Mouse (Mus musculus): ENCODE data around the gene Slc16a3.

Gene Slc16a3

GRCm38 (mm10) chr11:120948861-120949851 lies 876 bp downstream of the Slc16a3 start:
- no peak for DNase-seq (ENCODE audit: low spot score in 2 of 2)

GRCm38 (mm10) chr11:120949863-120950262 lies 1.6 kb downstream of the Slc16a3 start:
- no peak for DNase-seq (ENCODE audit: low spot score in 2 of 2)

DNA sequence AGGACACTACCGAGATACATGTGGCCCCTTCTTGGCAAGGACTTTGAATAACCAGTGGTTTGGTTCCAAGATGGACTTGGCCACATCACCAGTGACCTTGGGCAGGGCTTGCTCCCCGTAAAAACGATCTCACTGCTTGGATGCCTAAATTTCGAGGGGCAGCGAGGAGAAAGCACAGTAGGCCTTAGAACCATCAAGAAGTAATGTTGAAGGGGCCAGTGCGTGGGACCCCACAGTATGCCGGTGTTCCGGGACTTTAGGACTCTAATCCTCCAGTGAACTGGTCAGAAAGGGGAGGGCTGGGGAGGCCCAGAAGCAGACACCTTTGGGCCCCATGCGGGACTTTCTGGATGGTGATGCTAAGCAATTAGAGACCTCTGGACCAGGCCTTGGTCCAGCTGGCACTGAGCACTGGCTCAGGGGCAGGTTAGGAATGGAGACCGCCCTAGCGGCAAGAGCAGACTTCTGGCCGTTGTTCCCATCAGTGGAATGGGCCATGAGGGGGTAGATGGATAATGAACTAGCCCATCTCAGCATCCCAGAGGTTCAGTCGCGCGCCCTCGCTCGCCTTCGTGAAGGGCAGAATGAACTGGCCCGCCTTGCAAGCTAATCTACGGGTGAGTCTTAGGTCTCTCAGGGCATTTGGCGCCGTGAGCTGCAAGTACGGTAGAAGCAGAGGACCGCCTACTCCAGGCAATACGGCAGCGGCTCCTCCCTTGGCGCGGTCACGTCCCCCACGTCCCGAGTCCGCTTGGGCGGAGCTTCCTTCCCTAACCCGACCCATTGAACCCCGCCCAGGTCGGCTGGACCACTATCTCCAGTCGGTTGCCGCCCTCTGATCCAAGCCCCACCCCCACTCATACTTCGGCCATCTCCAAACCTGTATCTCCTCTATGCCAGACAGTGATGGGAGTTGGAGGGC lies 2.3 kb downstream of the Slc16a3 start:
- peak; percentile 68 to 84 for DNase-seq (ENCODE audit: low spot score in 2 of 2)

DNA sequence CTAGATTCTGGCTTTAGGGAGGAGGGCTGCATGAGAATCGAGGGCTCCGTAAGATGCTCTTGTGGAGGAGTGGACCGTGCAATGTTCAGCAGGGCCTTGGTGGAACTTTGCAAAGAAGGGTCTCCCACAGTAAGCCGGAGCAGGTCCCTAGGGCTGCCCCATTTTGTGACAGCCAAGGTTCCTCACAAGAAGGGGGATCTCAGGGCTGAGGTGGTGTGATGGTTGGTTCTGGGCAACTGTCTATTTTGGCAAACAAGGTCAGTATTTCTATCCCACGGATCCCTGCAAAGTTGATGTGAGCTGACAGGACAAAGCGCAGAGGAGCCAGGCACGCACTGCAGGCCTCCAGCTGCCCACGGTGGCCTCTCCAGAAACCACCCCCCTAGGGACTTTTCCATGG lies 3.0 kb downstream of the Slc16a3 start:
- DNase-seq (ENCODE audit: low spot score in 2 of 2) = no peak

GRCm38 (mm10) chr11:120951731-120952730 lies 3.8 kb downstream of the Slc16a3 start:
- DNase-seq (ENCODE audit: low spot score in 2 of 2) = no peak

DNA sequence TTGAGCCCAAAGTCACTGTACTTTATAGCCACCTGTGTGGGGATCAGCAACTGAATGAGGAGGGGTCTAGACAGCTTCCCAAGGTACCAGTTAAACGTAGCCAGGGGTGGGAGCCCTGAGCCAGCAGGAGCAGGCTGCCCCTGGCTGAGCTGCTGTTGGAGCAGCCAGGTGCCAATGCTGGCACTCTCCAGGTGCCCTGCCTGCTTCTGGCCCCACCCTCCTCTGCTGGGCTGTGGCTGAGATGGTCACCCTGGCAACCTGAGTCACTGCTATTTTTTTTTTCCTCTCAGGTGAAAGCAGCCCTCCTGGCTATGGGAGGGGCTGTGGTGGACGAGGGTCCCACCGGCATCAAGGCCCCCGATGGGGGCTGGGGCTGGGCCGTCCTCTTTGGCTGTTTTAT lies 6.7 kb downstream of the Slc16a3 start:
- DNase-seq (ENCODE audit: low spot score in 2 of 2) = no peak

GRCm38 (mm10) chr11:120955701-120956100 lies 7.4 kb downstream of the Slc16a3 start:
- DNase-seq (ENCODE audit: low spot score in 2 of 2) = no peak

DNA sequence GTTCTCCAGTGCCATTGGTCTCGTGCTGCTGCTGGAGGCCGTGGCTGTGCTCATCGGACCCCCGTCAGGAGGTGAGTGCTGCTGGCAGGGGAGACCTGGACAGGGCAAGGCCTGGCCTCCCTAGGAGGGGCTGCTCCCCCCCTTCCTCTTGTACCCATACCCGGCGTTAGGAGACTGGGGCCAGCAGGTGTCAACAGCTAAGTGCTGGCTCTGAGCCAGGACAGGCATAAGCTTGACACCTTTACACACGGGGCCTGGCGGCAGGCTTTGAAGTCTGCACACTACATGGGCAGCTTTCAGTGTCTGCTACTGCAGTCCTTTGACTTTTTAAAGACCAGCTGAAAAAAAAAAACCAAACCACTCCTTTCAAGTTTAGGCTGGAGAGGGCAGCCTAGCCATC lies 8.8 kb downstream of the Slc16a3 start:
- DNase-seq (ENCODE audit: low spot score in 2 of 2) = no peak

DNA sequence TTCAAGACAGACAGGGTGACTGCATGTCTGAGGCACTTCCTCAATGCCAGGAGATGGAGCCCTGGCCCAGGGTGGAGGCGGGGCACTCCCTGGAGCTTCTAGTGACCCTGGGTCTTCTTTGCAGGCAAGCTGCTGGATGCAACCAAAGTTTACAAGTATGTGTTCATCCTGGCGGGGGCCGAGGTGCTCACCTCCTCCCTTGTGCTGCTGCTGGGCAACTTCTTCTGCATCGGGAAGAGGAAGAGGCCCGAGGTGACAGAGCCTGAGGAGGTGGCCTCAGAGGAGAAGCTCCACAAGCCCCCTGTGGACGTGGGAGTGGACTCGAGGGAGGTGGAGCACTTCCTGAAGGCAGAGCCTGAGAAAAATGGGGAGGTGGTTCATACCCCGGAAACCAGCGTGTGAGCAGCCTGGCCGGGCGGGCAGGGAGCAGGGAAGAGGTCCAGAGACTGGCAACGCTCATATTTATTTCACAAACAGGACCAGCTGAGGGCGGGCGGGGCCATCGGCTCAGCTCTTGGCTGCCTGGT lies 9.5 kb downstream of the Slc16a3 start:
- peak in 1 of 2 experiments; percentile 35 for DNase-seq (ENCODE audit: low spot score in 2 of 2)

GRCm38 (mm10) chr11:120959066-120959465 lies 10.8 kb downstream of the Slc16a3 start:
- no peak for DNase-seq (ENCODE audit: low spot score in 2 of 2)

DNA sequence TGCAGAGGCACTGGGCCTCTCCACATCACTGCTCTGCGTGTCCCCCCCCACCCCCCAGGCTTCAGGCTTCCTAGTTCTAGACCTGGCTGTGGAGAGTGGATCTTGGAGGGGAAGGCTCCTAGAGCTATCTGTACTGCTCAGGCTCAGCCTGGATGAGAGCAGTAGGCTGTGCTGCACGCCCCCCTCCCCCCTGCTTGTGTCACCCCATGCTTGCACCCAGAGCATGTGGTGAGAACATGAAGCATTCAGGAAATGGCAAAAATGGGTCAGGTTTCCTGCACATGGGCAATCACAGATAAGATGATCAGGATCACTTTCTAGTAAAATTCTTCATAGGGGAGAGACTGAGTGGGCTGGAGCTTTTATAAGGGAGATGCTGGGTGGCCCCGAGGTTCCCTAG lies 11.3 kb downstream of the Slc16a3 start:
- DNase-seq (ENCODE audit: low spot score in 2 of 2) = no peak

DNA sequence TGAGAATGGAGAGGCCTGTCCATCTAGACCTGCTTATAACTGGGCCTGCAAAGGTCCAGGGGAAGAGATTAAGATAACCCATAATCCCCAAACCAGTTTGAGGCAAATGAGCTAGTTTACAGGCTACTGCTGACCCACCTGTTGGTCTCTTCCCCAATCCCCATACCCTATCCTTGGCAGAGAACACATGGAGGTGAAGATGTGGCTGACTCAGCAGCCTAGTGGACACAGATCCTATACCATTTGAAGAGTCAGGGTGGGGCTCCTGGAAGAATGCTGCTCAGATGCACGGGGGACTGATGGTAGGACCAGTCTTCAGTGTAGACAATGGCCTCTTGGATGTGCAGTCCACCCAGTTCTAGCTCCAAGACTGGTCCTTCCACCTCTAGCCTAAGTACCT lies 12.0 kb downstream of the Slc16a3 start:
- DNase-seq (ENCODE audit: low spot score in 2 of 2) = no peak

DNA sequence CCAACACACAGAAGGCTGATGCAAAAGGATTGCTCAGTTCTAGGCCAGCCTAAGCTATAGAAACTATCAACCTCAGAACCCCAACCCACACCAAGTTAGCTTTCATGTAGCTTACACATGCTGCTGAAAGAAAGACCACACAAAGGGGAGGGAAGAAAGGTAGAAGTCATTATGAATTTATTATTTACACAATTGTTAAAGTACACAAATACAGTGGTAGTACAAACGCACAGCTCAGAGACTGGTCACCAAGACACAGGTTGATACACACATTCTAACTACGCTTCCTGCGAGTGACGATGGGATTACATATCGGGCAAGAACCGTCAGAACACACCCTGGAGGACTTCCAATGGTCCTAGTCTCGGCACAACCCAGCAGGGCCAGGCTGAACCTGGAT lies 13.3 kb downstream of the Slc16a3 start:
- no peak for DNase-seq (ENCODE audit: low spot score in 2 of 2)

- DNase-seq (ENCODE audit: low spot score in 2 of 2) = no peak
Observed at GRCm38 (mm10) chr11:120962050-120962771, 13.9 kb downstream of the Slc16a3 start.

GRCm38 (mm10) chr11:120962909-120963308 lies 14.6 kb downstream of the Slc16a3 start:
- no peak for DNase-seq (ENCODE audit: low spot score in 2 of 2)

DNA sequence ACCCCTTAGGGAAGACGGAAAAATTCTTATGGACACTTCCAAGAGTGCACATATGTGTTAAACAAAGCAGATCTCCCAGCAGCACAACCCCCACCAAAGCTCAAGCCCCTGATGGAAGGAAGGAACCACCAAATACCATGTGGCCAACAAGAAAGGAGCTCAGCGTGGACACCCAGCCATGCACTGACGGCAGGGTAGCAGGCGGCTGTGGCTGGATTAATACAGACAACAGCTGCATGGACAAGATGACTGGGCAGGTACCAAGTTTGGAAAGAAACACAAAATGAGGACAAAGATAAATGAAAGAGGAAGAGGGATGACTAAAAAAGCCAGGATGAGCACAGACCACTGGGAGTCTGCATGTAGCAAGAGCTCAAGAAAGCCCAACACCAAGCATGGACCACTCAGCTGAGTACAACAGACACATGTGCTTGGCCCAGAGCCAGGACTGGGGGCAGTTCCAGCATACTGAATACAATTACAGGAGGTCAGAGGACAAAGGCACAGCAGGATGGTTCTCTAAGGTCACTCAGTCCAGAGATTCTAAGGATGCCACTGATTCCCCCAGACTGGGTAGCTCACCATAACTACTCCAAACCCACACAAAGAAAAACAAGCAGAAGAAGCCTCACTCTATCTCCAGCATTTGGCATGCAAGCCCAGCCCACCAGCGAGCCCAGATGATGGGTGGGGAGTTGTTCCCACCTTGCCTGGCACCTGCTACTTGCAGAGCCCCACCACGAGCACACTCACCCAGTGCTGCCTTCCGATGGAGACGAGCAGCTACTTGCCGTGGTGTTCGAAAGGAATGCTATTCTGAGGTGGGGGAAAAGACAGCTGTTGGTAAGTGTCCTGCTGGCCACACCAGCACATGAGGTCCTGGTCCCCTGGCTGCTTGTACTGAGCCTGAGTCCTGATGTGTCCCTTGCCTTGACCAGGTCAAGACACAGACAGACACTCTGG lies 16.2 kb downstream of the Slc16a3 start:
- DNase-seq (ENCODE audit: low spot score in 2 of 2) = no peak

- DNase-seq (ENCODE audit: low spot score in 2 of 2) = no peak
Observed at GRCm38 (mm10) chr11:120965587-120965986, 17.3 kb downstream of the Slc16a3 start.

DNA sequence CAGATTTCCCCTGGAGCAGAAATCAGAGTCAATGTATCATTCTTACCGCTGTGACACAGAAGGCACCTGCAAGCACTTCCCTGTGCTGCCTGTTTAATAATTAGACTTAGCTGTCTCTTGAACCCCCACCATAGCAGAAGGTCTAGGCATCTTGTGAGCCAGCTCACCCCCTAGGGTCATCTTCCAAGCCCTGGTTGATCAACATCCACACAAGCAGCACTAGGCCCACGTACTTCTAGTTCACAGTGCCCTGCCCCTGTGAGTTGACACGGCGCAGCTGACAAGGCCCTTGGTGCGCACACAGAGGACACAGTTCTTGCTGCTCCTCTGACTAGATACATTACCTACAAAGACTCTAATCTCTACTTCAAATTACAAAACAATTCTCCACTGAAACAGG lies 21.5 kb downstream of the Slc16a3 start:
- no peak for DNase-seq (ENCODE audit: low spot score in 2 of 2)

DNA sequence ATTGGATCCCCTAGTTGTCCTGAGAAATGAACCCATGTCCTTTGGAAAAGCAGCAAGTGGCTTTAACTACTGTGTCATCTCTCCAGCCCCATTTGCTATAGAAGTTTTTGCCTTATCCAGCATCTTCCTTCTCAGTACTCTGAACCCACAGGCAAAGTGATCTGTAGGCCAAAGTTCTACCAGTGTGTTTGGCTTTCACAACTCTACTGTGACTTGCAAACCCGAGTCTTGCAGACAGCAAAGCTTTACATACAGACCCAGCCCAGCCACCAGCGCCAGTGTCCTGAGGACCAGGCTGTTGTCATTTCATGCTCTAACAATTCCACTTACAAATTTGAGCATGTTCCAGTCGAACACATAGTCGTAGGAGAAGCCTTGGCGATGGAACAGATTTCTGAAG lies 23.0 kb downstream of the Slc16a3 start:
- no peak for DNase-seq (ENCODE audit: low spot score in 2 of 2)

Measured in left cerebral cortex, adult 9 months (tissue).